Mouse (Mus musculus): ENCODE results near the gene Cars2. TPM values are rescaled to one million over a fixed set of nuclear protein-coding genes. Genes with fewer than 3 reads are reported as not detected.
A peak's percentile ranks its signal among the peaks of the same experiment; 100 is the strongest.

Cars2 gene
- 22.6 and 23.9 TPM in 2 replicates for polyA plus RNA-seq (2015; fragmentation: Nextera tagmentation; extraction: Ambion mirVana)

DNA sequence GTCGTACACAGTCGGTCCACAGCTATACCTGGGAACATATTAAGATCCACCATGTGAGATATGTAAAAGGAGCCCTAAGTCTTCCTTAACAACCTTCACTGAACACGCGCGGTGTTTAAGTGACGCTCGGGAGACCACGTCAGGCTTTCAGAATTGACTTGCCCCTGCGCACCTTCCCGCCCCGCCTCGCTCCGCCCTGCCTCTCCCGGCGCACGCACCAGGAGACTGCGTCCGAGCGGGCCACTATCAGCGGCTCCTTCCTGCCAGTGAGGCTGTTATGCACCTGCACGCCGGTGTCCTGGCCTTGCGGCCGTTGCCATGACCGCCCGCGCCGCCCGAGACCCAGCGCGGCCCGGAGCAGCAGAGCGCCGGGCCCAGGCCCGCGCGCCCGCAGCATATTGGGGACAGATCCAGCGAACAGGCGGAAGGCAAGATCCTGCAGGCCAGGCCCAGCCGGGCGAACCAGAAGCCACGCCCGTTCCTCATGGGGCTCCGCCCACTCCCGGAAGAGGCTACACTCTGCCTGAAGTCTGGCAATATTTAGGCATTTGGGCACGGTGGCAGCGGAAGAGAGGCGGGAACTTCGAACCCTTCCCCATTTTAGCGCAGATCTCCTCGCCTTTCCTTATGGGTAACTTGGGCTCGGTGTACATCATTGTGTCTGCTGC lies at the start of gene Cars2:
Gene Cars2 (minus strand): TSS at position 503 of the 668 bp plus-strand sequence.
- peak within 1 kb of the TSS; percentile 89 for H3K9ac ChIP-seq
- H3K27ac ChIP-seq = peak within 1 kb of the TSS; percentile 86
- H3K27me3 ChIP-seq = no peaks in the 10 kb centered on the region
- peak within 1 kb of the TSS; percentile 75 for H3K4me3 ChIP-seq
- H3K9me3 ChIP-seq (replicated peaks) = no peaks in the 10 kb centered on the region
- peaks cover 14% of the 10 kb centered on the region; the same call in 1 of the 2 replicates for H3K36me3 ChIP-seq (ENCODE audit: poor library complexity, severe bottlenecking)
- H3K4me2 ChIP-seq = peak within 1 kb of the TSS; percentile 76
- under 1% methylated on average over 53 of the region's 53 CpGs for WGBS
- H3K4me1 ChIP-seq = peaks cover 26% of the 10 kb centered on the region
- peak; percentile 74 for ATAC-seq

DNA sequence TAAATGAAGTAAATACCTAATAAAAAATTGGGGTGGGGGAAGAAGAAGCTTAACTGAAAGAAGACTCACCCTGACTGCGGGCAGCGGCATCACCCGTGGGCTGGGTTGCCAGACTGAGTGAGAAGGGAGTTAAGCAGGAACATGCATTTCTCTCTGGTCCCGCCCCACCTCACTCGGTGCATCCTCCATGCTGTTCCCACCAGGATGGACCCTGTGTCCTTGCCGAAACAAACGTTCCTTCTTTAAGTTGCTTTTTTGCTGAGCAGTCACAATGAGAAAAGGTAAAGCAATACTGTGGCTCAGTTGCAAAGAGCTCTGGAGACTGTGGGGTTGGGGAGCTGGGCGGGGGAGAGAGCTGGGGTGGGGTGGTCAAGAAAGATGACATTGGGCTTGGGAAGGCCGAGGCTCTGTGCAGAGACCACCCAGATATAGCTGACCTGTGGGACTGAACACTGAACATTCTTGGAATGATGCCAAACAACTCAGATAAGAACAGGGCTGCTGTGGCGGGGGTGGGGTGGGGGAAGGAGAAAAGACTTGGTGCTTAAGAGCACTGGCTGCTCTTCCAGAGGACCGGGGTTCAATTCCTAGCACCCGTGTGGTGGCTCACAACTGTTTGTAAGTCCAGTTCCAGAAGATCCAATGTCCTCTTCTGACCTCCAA lies 42.8 kb upstream of the Cars2 start:
- WGBS = 77% methylated on average over 12 of the region's 12 CpGs
- Histone ChIP-seq H3K27me3 (no peaks in the 10 kb centered on the region), H3K4me2 (no peak overlapping the region), H3K36me3 (ENCODE audit: poor library complexity, severe bottlenecking) (no peaks in the 10 kb centered on the region), H3K4me1 (no peaks in the 10 kb centered on the region), H3K27ac (no peak overlapping the region), H3K9ac (no peak overlapping the region), H3K4me3 (no peak overlapping the region), H3K9me3 (replicated peaks) (no peaks in the 10 kb centered on the region)
- ATAC-seq = no peak

DNA sequence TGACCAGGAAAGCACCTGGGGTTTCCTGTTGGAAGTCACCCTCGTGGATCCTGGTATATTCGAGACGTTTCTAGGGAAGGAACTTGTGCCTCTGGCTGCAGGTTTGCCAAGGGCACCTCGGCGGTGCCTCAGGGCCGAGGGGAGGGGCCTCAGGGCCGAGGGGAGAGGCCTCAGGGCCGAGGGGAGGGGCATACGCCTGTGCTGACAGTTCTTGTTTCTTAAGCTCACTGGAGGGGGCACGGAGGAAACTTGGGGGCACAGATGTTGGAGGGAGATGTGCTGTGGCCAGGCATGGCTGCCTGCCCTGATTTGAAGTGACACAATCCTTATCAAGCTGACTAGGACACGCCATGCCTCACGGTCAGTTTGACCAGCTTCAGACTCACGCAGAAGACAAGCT lies 41.7 kb upstream of the Cars2 start:
- no peak overlapping the region for H3K4me3 ChIP-seq
- no peak for ATAC-seq

DNA sequence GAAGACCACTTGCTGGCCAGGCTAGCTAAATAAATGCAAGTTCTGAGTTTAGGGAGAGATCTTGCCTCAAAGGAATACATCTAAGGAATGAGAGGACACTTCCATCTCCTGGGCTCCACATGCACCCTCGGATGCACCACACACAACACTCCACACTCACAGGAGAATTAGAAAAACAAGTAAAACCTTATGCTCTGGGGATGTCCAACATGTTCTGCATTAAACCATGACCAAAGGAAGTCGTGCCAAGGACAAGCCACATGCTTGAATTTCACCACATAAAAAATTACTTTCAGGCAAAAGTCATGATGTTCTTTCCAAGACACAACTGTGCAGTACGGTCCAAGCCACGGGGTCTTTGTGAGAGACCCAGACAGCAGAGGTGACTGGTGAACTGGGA lies 41.3 kb upstream of the Cars2 start:
- H3K9ac ChIP-seq = no peak overlapping the region
- no peak overlapping the region for H3K4me2 ChIP-seq
- WGBS = 88% methylated on average over 4 of the region's 4 CpGs
- H3K4me3 ChIP-seq = no peak overlapping the region
- H3K4me1 ChIP-seq = no peaks in the 10 kb centered on the region
- ATAC-seq = no peak
- H3K9me3 ChIP-seq (replicated peaks) = no peaks in the 10 kb centered on the region
- H3K27ac ChIP-seq = no peak overlapping the region
- no peaks in the 10 kb centered on the region for H3K27me3 ChIP-seq
- H3K36me3 ChIP-seq (ENCODE audit: poor library complexity, severe bottlenecking) = no peaks in the 10 kb centered on the region

More for the DNA sequence above, 41.7 kb upstream of the Cars2 start:
- Histone ChIP-seq H3K36me3 (ENCODE audit: poor library complexity, severe bottlenecking) (no peaks in the 10 kb centered on the region), H3K27ac (no peak overlapping the region), H3K27me3 (no peaks in the 10 kb centered on the region), H3K4me2 (no peak overlapping the region), H3K9ac (no peak overlapping the region), H3K4me1 (no peaks in the 10 kb centered on the region), H3K9me3 (replicated peaks) (no peaks in the 10 kb centered on the region)
- 49% methylated on average over 13 of the region's 13 CpGs for WGBS

DNA sequence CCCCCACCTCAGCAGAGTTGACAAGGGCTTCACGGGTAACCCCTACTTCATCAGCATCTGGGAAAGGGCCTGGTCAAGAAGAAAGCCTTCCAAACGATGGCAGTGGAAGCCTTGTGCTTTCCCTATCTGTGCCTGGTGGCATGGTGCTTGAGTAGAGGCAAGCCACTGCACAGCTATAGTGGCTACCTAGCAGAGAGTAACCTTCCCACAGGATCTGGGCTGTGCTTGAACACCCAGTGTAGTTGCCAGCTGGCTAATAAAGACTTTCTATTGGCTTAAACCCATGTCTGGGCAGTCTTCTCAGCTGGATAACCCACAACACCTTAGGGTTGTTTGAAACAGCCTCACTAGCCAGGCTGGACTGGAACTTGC lies 35.8 kb upstream of the Cars2 start:
- 79% methylated on average over 2 of the region's 2 CpGs for WGBS
- Histone ChIP-seq H3K4me2 (no peak overlapping the region), H3K27ac (no peak overlapping the region), H3K36me3 (ENCODE audit: poor library complexity, severe bottlenecking) (no peaks in the 10 kb centered on the region), H3K9me3 (replicated peaks) (no peaks in the 10 kb centered on the region; the same call in 1 of the 2 replicates), H3K9ac (no peak overlapping the region), H3K4me3 (no peak overlapping the region), H3K4me1 (no peaks in the 10 kb centered on the region), H3K27me3 (no peaks in the 10 kb centered on the region)
- no peak for ATAC-seq

DNA sequence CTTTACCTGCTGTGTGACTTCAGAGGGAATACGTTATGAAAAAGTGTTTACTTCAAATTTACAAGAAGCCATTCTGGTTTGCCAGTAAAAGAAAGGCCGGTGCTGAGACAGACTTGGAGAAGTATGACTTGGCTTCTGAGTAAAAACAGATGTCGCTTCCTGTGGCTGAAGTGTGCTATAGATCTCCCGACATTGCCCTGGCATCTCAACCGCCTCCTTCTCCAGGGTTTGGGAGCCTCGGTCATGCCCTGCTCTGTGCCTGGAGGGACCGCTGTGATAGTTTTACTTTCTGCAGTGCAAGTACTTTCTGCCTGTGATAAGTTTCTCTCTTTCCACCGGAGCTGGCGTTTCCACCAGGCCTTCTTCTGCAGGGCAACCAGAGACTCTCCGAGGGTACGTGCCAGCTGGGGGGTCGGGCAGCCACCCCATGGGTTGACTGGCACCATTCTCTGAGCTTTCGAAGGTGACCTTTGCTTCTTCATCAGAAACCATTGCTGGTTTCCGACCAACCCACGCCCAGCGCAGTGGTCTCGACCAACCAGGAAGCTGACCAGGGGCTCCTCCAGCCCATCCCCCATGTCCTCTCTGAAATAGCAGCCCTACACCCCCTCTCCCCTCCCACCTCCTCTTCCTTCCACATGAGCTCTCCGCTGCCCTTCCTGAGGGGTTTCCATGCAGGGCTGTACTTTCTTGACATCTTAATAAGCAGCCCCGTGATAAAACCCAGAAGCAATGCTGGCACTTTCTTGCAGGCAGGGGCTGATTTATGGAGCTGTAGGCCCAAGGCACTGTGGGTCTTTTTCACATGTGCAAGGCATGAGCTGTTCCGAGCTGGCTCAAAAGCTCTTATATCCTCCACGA lies 35.2 kb upstream of the Cars2 start:
- Histone ChIP-seq H3K27ac (no peak overlapping the region), H3K4me3 (no peak overlapping the region), H3K36me3 (ENCODE audit: poor library complexity, severe bottlenecking) (no peaks in the 10 kb centered on the region), H3K9ac (no peak overlapping the region), H3K4me1 (no peaks in the 10 kb centered on the region), H3K4me2 (no peak overlapping the region), H3K27me3 (no peaks in the 10 kb centered on the region), H3K9me3 (replicated peaks) (no peaks in the 10 kb centered on the region; the same call in 1 of the 2 replicates)
- ATAC-seq = no peak
- 86% methylated on average over 21 of the region's 21 CpGs for WGBS

DNA sequence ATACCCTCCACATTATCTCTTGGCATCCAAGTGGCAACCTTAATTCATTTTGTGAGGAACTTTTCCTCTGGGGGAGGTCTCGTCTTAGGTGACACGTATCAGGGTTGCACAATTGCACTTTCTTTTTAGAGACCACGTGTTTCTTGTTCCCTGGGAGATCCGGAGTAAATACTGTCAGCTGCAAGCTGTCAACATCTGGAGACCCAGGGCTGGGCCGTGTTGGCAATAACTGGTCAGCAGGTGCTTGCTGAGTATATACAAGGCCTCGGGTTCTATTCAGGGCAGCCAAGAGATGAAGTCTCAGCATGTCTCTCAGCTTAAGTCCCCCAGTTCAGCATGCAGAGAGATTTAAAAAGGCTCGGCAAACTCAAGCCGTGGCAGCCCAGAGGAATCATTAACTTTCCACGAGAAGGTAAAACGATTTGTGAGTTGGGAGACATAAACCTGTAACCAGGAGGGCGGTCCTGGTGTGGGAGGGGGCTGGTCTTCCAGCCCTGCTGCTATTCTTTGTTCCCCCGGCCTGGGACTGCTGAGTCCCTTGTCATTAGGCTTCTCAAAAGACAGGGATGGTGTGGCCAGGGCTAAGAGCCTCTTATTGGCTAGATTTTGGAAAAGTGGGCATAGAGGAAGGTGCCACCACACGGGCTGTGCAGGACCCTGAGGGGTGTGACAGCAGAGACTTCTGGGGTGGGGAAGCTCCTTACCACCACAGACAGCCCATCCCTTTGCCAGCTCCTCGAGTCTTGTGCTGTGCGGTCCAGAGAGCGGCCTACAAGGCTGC lies 25.2 kb upstream of the Cars2 start:
- H3K36me3 ChIP-seq (ENCODE audit: poor library complexity, severe bottlenecking) = no peaks in the 10 kb centered on the region
- no peak overlapping the region; the same call in 1 of the 2 replicates for H3K9ac ChIP-seq
- 52% methylated on average over 16 of the region's 16 CpGs for WGBS
- no peak overlapping the region for H3K4me2 ChIP-seq
- no peaks in the 10 kb centered on the region for H3K9me3 ChIP-seq (replicated peaks)
- no peak overlapping the region for H3K4me3 ChIP-seq
- ATAC-seq = no peak
- H3K27me3 ChIP-seq = no peaks in the 10 kb centered on the region
- no peaks in the 10 kb centered on the region for H3K4me1 ChIP-seq
- no peak overlapping the region for H3K27ac ChIP-seq

DNA sequence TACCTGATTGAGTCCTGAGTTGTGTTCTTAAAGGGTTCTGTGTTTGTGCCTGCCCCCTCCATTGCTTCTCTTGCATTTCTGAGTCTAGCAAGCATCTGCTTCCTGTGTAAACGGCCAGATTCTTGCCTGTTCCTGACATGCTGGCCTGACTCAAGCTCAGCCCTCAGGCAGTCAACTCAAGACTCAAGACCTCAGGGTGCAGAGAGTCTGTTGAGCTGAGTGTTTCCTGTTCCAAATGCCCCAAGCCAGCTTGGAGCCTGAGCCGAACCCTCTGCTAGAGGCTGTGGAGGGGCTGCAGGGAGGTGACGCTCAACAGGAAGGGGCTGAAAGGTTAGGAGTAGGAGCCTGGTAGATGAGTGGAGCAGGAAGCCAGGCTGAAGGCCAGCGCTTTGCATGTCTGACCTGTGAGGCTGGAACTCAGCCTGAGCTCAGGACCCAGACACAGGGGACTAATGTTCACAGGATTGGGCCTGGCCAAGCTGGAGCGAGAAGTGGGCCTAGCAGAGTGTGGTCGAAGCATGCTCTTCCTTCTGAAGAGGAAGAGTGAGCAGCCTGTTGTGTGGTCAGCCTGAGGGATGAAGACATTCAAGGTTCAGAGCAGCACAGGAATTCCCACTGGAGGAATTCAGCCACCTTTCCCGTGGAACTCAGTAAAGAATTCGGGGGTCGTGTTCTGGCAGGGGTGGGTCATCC lies 24.5 kb upstream of the Cars2 start:
- WGBS = 82% methylated on average over 9 of the region's 9 CpGs
- ATAC-seq = no peak

DNA sequence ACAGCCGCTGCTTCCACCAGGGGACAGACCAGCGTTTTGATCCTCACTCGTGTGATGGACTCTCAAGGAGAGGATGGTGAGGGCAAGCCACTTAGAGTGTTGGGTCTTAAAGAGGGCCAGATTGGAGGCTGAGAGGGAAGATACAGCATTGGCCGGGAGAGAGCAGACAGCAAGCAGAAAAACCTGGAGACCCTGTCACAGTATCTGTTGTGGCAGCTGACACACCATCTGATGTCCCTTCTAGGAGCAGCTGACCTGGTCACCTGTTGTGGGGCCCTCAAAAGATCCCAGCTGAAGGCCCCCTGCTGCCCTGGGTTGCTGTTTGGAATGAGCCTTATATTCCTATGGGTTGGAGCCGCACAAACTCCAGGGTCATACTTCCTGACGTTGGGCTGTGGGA lies 21.8 kb upstream of the Cars2 start:
- WGBS = 79% methylated on average over 6 of the region's 6 CpGs
- ATAC-seq = no peak
- H3K27ac ChIP-seq = no peak overlapping the region
- no peak overlapping the region for H3K4me2 ChIP-seq
- H3K9me3 ChIP-seq (replicated peaks) = no peaks in the 10 kb centered on the region
- peaks cover 18% of the 10 kb centered on the region for H3K36me3 ChIP-seq (ENCODE audit: poor library complexity, severe bottlenecking)
- no peak overlapping the region for H3K9ac ChIP-seq
- H3K4me1 ChIP-seq = no peaks in the 10 kb centered on the region
- no peak overlapping the region for H3K4me3 ChIP-seq
- H3K27me3 ChIP-seq = no peaks in the 10 kb centered on the region

More for the DNA sequence above, 24.5 kb upstream of the Cars2 start:
- Histone ChIP-seq H3K27ac (no peak overlapping the region), H3K4me2 (no peak overlapping the region), H3K4me1 (no peaks in the 10 kb centered on the region), H3K9ac (no peak overlapping the region), H3K4me3 (no peak overlapping the region), H3K36me3 (ENCODE audit: poor library complexity, severe bottlenecking) (0 out of 2 replicates have a peak, but pooled peaks cover 1% of the 10 kb centered on the region), H3K27me3 (no peaks in the 10 kb centered on the region), H3K9me3 (replicated peaks) (no peaks in the 10 kb centered on the region)

DNA sequence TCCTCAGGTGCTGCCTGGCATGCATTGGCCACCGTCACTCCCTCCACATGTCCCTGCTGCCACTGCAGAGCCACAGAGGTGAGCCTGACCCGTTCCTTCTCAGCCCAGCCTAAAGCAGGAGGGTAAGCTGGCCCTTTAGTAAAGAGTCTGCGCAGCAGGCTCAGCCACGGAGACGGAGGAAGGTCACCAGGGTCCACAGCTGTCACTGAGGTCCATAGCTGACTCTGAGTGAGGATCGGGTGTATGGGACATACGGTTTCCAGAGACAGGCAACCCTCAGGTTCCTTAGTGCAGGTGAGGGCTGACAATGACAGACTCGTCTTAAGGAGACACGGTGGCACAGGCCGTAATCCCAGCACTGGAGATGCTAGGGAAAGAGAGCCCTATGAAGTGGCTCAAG lies 21.4 kb upstream of the Cars2 start:
- H3K27ac ChIP-seq = no peak overlapping the region
- H3K4me2 ChIP-seq = no peak overlapping the region
- H3K4me1 ChIP-seq = no peaks in the 10 kb centered on the region
- no peak overlapping the region for H3K9ac ChIP-seq
- ATAC-seq = no peak
- H3K4me3 ChIP-seq = no peak overlapping the region
- WGBS = 90% methylated on average over 10 of the region's 10 CpGs
- H3K9me3 ChIP-seq (replicated peaks) = no peaks in the 10 kb centered on the region
- peaks cover 22% of the 10 kb centered on the region for H3K36me3 ChIP-seq (ENCODE audit: poor library complexity, severe bottlenecking)
- no peaks in the 10 kb centered on the region for H3K27me3 ChIP-seq

DNA sequence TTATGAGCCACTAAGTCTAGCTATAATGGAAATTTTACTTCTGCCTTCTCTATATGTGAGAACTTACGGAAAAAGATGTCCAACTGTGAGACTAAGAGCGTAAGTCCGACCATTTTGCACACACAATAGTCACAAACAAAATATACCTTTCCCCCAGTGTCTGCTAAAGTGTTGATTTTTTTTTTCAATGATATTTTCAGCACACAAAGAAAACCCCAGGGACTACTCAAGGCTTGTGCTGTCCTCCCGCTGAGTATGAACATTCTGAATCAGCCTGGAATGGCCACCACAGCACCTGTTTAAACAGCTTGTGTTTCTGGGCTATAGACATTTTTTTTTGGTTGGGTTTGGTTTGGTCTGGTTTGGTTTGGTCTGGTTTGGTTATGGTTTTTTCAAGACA lies 20.2 kb upstream of the Cars2 start:
- Histone ChIP-seq H3K4me2 (no peak overlapping the region), H3K4me3 (no peak overlapping the region), H3K36me3 (ENCODE audit: poor library complexity, severe bottlenecking) (peaks cover 33% of the 10 kb centered on the region), H3K27ac (no peak overlapping the region), H3K27me3 (no peaks in the 10 kb centered on the region), H3K4me1 (no peaks in the 10 kb centered on the region), H3K9me3 (replicated peaks) (no peaks in the 10 kb centered on the region), H3K9ac (no peak overlapping the region)
- no peak for ATAC-seq
- WGBS = 87% methylated on average over 4 of the region's 4 CpGs
